Mouse (Mus musculus): ENCODE measurements around the gene Svopl.

GRCm38 (mm10) chr6:38071256-38071655, 24.5 kb upstream of the Svopl start:
- TF ChIP-seq POLR2A (IDR thresholded peaks at IDR 0.05; ENCODE audit: borderline replicate concordance, extremely low read depth, insufficient read depth, insufficient read length, poor library complexity, severe bottlenecking): no peak
- TF ChIP-seq CTCF (IDR thresholded peaks at IDR 0.05; ENCODE audit: borderline replicate concordance, extremely low read depth, insufficient read depth, insufficient read length): no peak

All from brain, embryonic 14.5 days (tissue).